Mouse (Mus musculus): ENCODE results near the gene Atp6v1a.

DNA sequence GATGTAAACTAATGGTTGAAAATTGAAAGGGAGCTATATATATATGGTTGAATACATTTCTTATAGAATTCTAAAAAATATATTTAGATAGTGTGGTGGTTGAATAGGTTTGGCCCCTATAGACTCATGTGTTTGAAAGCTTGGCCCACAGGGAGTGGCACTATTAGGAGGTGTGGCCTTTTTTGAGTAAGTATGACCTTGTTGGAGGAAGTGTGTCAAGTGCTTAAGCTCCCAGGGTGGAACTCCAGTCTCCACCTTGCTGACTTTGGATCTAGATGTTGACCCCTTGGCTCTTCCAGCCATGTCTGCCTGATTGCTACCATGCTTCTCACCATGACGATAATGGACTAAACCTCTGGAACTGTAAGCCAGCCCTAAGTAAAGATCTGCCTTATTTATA, 43.1 kb upstream of the Atp6v1a start:
- no peak for TF ChIP-seq CTCF (IDR thresholded peaks at IDR 0.05; ENCODE audit: low read depth, low read length)
- no peak for TF ChIP-seq GATA1 (IDR thresholded peaks at IDR 0.05; ENCODE audit: borderline replicate concordance, low read length)
- no peak for TF ChIP-seq TAL1 (conservative IDR thresholded peaks at IDR 0.05; ENCODE audit: low read depth, low read length)
- TF ChIP-seq POLR2AphosphoS5 (IDR thresholded peaks at IDR 0.05; ENCODE audit: insufficient replicate concordance, low read depth, low read length), result no peak

All from G1E (cell line).